Mouse (Mus musculus): ENCODE results near the gene Fam32a. TPM values are rescaled to one million over a fixed set of nuclear protein-coding genes. Genes with fewer than 3 reads are reported as not detected.

Fam32a gene
- polyA plus RNA-seq, 1 experiment from 2014 or later: 69.2 TPM

DNA sequence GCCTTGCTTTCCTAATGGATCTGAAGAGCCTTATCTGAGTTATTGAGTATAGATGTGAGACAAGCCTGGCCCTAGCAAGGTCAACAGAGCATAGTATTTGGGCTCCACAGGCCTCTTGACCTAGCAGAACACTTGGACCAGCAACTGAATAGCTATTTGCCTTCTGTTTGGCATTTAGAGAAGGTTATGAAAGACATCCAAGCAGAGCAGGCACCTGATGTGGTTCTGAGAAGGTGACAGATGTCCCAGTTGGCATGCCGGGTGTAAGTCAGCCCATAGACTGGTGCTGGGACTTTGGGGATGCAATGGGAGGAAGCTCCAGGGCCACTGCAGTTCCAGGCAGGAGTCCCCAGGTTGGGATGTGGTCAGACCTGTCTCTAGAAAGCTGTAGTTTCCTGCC lies 22.7 kb downstream of the Fam32a start:
- H3K27ac ChIP-seq: no peak overlapping the region
- no peaks in the 10 kb centered on the region for H3K9me3 ChIP-seq
- H3K4me3 ChIP-seq (replicated peaks): no peak overlapping the region
- H3K36me3 ChIP-seq: peaks cover 4% of the 10 kb centered on the region; the same call in 1 of the 2 replicates
- peaks cover 16% of the 10 kb centered on the region for H3K4me1 ChIP-seq
- 75% methylated on average over 1 of the region's 1 CpGs for WGBS
- H3K4me2 ChIP-seq: no peak overlapping the region
- ATAC-seq (ENCODE audit: insufficient read depth, low FRiP score, low read depth): no peak
- H3K9ac ChIP-seq: no peak overlapping the region
- no peaks in the 10 kb centered on the region for H3K27me3 ChIP-seq (replicated peaks)

DNA sequence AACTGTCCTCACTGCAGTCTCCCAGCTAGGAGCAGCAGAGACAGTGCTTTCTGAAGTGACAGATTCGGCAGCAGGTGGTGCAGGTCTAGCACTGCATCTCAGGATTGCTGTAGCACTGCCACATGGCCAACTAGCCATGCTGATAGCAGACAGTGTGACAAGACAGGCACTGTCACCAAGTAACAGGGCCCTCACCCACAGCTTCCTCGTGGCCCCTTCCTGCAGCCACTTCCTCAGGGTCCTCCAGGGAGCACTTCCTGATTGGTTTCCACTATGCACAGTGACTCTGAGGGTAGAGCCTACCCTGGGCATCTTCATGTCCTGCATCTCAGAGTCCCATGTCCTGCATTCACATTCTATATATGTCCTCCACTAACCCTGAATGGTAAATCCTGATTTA lies 25.1 kb downstream of the Fam32a start:
- 63% methylated on average over 2 of the region's 2 CpGs for WGBS
- Histone ChIP-seq H3K4me3 (replicated peaks) (no peak overlapping the region), H3K4me2 (no peak overlapping the region), H3K9ac (no peak overlapping the region), H3K27me3 (replicated peaks) (no peaks in the 10 kb centered on the region), H3K36me3 (peaks cover 4% of the 10 kb centered on the region; the same call in 1 of the 2 replicates), H3K27ac (no peak overlapping the region), H3K9me3 (no peaks in the 10 kb centered on the region), H3K4me1 (peaks cover 14% of the 10 kb centered on the region)
- no peak for ATAC-seq (ENCODE audit: insufficient read depth, low FRiP score, low read depth)

DNA sequence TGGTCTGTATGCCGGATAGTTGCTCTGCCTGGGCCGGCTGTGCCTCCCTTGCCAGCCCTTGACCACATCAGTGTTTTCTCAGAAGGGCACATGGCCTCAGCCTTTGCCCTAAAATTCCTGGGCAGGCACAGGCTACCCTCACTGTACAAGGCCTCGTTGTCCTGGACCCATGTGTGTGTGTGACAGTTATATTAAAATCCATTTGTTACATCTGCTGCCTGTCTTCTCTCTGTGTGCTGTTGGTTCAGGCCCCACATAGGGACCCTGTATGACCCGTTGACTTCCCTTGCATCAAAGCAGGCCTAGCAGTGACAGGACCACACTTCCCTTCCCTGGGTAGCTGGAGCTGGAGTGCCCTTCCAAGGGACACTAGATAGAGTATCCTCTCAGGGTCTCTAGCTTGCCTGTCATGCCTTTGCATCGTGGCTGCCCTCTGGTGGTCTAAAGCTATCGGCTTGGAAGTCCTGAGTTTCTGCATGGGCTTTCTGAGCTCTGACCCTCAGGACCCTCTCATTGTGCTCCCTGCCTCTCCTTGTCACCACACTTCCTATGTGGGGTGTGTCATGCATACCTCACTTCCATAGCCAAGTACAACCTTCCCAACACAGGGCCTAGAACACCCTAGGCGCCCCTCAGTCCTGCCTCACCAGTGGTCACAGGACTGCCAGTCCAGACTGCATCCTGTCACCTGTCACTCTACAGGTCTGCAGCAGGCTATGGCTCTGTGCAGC lies 37.8 kb downstream of the Fam32a start:
- no peaks in the 10 kb centered on the region for H3K9me3 ChIP-seq
- H3K27me3 ChIP-seq (replicated peaks): no peaks in the 10 kb centered on the region
- no peak overlapping the region for H3K4me3 ChIP-seq (replicated peaks)
- H3K27ac ChIP-seq: no peak overlapping the region
- H3K4me2 ChIP-seq: no peak overlapping the region
- 52% methylated on average over 7 of the region's 7 CpGs for WGBS
- no peak for ATAC-seq (ENCODE audit: insufficient read depth, low FRiP score, low read depth)
- H3K36me3 ChIP-seq: peaks cover 17% of the 10 kb centered on the region; the same call in 1 of the 2 replicates
- H3K9ac ChIP-seq: no peak overlapping the region
- H3K4me1 ChIP-seq: no peaks in the 10 kb centered on the region

- 92% methylated on average over 1 of the region's 1 CpGs for WGBS
- Histone ChIP-seq H3K36me3 (0 out of 2 replicates have a peak, but pooled peaks cover 11% of the 10 kb centered on the region), H3K4me1 (no peaks in the 10 kb centered on the region), H3K9ac (no peak overlapping the region), H3K4me3 (replicated peaks) (no peak overlapping the region), H3K9me3 (no peaks in the 10 kb centered on the region), H3K4me2 (no peak overlapping the region), H3K27me3 (replicated peaks) (no peaks in the 10 kb centered on the region), H3K27ac (no peak overlapping the region)
- no peak for ATAC-seq (ENCODE audit: insufficient read depth, low FRiP score, low read depth)
Observed at GRCm38 (mm10) chr8:72257902-72258238, 38.3 kb downstream of the Fam32a start.

DNA sequence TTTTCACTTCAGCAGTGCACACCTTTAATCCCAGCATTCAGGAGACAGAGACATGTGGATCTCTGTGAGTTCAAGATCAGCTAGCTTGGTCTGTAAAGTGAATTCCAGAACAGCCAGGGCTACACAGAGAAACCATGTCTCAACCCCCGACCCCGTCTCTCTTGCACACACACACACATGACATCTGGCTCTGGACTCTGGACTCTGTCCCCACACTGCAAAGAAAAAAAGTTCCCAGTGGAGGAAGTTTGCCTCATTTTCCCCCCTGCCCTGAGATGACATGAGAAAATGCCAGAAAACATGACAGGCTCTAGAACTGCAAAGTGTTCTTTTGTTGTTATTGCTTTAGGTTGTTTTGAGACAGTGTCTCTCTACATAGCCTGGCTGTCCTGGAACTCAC lies 40.3 kb downstream of the Fam32a start:
- H3K27me3 ChIP-seq (replicated peaks): no peaks in the 10 kb centered on the region
- no peak overlapping the region for H3K27ac ChIP-seq
- no peaks in the 10 kb centered on the region for H3K9me3 ChIP-seq
- H3K36me3 ChIP-seq: 0 out of 2 replicates have a peak, but pooled peaks cover 3% of the 10 kb centered on the region
- H3K4me2 ChIP-seq: no peak overlapping the region
- no peak for ATAC-seq (ENCODE audit: insufficient read depth, low FRiP score, low read depth)
- H3K4me1 ChIP-seq: no peaks in the 10 kb centered on the region
- 72% methylated on average over 2 of the region's 2 CpGs for WGBS
- no peak overlapping the region for H3K9ac ChIP-seq
- no peak overlapping the region for H3K4me3 ChIP-seq (replicated peaks)

GRCm38 (mm10) chr8:72260585-72260984 lies 41.1 kb downstream of the Fam32a start:
- H3K4me2 ChIP-seq: no peak overlapping the region
- no peaks in the 10 kb centered on the region for H3K9me3 ChIP-seq
- no peak overlapping the region for H3K27ac ChIP-seq
- H3K36me3 ChIP-seq: 0 out of 2 replicates have a peak, but pooled peaks cover 3% of the 10 kb centered on the region
- no peaks in the 10 kb centered on the region for H3K4me1 ChIP-seq
- no peak for ATAC-seq (ENCODE audit: insufficient read depth, low FRiP score, low read depth)
- no peak overlapping the region for H3K4me3 ChIP-seq (replicated peaks)
- H3K9ac ChIP-seq: no peak overlapping the region
- H3K27me3 ChIP-seq (replicated peaks): no peaks in the 10 kb centered on the region
- 54% methylated on average over 4 of the region's 4 CpGs for WGBS

DNA sequence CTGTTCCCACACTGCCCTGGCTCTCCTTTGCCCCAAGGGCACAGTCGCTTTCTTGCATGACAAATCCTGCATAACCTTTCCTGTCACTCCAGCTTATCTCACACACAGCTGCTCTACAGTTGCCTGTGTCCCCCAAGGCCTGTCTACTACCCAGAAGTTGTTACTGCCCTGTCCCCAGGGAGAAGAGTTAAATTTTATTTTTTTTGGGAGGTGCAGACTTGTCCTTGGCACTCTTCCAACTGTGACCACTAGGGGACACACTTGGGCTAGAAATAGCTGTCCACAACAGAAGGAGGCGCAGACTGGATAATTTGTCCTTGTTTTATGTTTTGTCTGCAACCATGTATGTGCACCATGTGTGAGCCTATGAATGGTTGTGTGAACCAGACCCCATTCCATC lies 41.5 kb downstream of the Fam32a start:
- H3K4me2 ChIP-seq: no peak overlapping the region
- no peak overlapping the region for H3K27ac ChIP-seq
- no peak overlapping the region for H3K9ac ChIP-seq
- 0 out of 2 replicates have a peak, but pooled peaks cover 3% of the 10 kb centered on the region for H3K36me3 ChIP-seq
- no peaks in the 10 kb centered on the region for H3K9me3 ChIP-seq
- 37% methylated on average over 2 of the region's 2 CpGs for WGBS
- H3K4me1 ChIP-seq: no peaks in the 10 kb centered on the region
- no peaks in the 10 kb centered on the region for H3K27me3 ChIP-seq (replicated peaks)
- no peak; the same call in 1 of the 2 replicates for ATAC-seq (ENCODE audit: insufficient read depth, low FRiP score, low read depth)
- no peak overlapping the region for H3K4me3 ChIP-seq (replicated peaks)

DNA sequence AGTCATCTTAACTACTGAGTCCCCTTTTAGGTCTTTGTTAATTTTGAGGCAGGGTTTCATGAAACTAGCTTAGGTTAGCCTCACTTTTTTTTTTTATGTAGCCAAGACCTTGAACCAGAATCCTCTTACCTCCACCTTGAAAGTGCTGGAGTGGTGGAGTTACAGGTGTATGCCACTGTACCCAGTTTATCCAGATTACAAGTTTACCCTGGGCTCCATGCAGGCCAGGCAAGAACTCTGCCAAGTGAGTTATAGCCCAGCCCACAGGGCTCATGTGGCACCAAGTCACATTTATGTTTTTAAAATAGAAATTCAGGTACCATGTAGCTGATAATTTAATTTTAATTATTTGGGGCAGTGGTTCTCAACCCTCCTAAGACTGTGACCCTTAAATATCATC lies 41.9 kb downstream of the Fam32a start:
- ATAC-seq (ENCODE audit: insufficient read depth, low FRiP score, low read depth): no peak
- Histone ChIP-seq H3K36me3 (0 out of 2 replicates have a peak, but pooled peaks cover 3% of the 10 kb centered on the region), H3K4me2 (no peak overlapping the region), H3K9ac (no peak overlapping the region), H3K27ac (no peak overlapping the region), H3K27me3 (replicated peaks) (no peaks in the 10 kb centered on the region), H3K4me3 (replicated peaks) (no peak overlapping the region), H3K4me1 (no peaks in the 10 kb centered on the region), H3K9me3 (no peaks in the 10 kb centered on the region)

- H3K4me2 ChIP-seq: no peak overlapping the region
- no peaks in the 10 kb centered on the region for H3K9me3 ChIP-seq
- H3K9ac ChIP-seq: no peak overlapping the region
- H3K4me1 ChIP-seq: no peaks in the 10 kb centered on the region
- H3K27ac ChIP-seq: no peak overlapping the region
- no peak overlapping the region for H3K4me3 ChIP-seq (replicated peaks)
- 0 out of 2 replicates have a peak, but pooled peaks cover under 1% of the 10 kb centered on the region for H3K36me3 ChIP-seq
- no peaks in the 10 kb centered on the region for H3K27me3 ChIP-seq (replicated peaks)
- no peak for ATAC-seq (ENCODE audit: insufficient read depth, low FRiP score, low read depth)
- 50% methylated on average over 5 of the region's 5 CpGs for WGBS
Observed at GRCm38 (mm10) chr8:72261872-72262271, 42.3 kb downstream of the Fam32a start.

DNA sequence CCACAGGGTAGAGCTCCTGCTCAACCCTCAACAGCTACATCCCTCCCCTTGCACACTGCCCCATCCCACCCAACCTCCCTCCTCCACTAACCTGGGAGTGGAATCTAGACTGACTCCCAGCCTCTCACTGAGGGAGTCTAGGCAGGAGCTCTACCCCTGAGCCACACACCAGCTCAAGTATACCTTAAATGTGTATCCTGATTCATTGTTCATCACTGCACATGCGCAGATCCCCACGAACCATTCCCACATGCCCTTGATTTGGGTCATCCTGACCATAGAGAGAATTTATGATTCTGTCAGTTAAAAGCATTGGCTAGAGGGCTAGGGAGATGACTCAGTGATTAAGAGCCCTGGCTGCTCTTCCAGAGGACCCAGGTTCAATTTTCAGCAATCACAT lies 43.2 kb downstream of the Fam32a start:
- H3K27ac ChIP-seq: no peak overlapping the region
- no peak overlapping the region for H3K4me2 ChIP-seq
- 91% methylated on average over 2 of the region's 2 CpGs for WGBS

DNA sequence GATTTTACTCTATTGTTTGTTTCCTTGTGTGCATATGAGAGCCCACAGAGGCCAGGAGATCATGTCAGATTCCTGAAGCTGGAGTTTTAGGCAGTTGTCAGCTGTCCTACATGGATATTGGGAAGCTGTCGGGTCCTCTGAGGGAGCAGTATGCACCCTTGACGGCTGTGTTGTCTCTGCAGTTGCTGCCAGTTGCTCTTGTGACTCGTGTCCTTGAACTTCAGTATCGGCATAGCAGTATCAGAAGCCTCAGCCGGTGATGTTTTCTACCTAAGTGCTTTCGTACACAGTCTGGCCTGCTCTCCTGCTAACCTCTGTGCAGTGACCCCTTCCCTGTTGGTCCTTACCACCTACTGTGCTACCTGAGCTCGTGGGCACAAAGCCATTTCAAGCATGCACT lies 43.9 kb downstream of the Fam32a start:
- H3K4me2 ChIP-seq: no peak overlapping the region
- no peak overlapping the region for H3K27ac ChIP-seq
- no peaks in the 10 kb centered on the region for H3K36me3 ChIP-seq
- no peaks in the 10 kb centered on the region for H3K4me1 ChIP-seq
- ATAC-seq (ENCODE audit: insufficient read depth, low FRiP score, low read depth): no peak
- H3K9me3 ChIP-seq: no peaks in the 10 kb centered on the region
- H3K9ac ChIP-seq: no peak overlapping the region
- H3K4me3 ChIP-seq (replicated peaks): no peak overlapping the region
- H3K27me3 ChIP-seq (replicated peaks): no peaks in the 10 kb centered on the region
- 61% methylated on average over 7 of the region's 7 CpGs for WGBS

More for the DNA sequence above, 43.2 kb downstream of the Fam32a start:
- ATAC-seq (ENCODE audit: insufficient read depth, low FRiP score, low read depth): no peak
- Histone ChIP-seq H3K4me3 (replicated peaks) (no peak overlapping the region), H3K36me3 (no peaks in the 10 kb centered on the region), H3K9me3 (no peaks in the 10 kb centered on the region), H3K27me3 (replicated peaks) (no peaks in the 10 kb centered on the region), H3K4me1 (no peaks in the 10 kb centered on the region), H3K9ac (no peak overlapping the region)

DNA sequence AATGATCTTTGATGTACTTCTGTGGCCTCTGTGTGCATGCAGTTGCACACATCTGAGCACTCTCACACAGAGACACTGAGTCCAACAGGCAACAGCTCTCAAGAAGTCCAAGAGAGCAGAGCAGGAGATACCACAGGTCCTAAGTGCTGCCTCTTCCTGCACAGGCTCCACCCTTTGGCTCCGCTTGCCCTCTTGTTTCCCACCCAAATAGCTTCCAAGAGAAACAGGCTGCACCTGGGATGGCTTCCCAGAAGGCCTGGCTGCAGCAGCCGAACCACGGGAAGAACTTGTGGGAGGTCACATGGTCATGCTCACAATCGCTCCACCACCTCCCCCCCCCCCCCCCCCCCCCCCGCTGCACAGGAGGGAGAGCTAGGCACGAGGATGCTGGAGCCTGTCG lies 45.8 kb downstream of the Fam32a start:
- Histone ChIP-seq H3K36me3 (no peaks in the 10 kb centered on the region), H3K9me3 (no peaks in the 10 kb centered on the region), H3K4me3 (replicated peaks) (no peak overlapping the region), H3K4me1 (no peaks in the 10 kb centered on the region), H3K4me2 (no peak overlapping the region), H3K27ac (no peak overlapping the region), H3K9ac (no peak overlapping the region), H3K27me3 (replicated peaks) (no peaks in the 10 kb centered on the region)
- 36% methylated on average over 5 of the region's 7 CpGs for WGBS
- ATAC-seq (ENCODE audit: insufficient read depth, low FRiP score, low read depth): no peak

GRCm38 (mm10) chr8:72266671-72267070 lies 47.1 kb downstream of the Fam32a start:
- no peaks in the 10 kb centered on the region for H3K27me3 ChIP-seq (replicated peaks)
- H3K9me3 ChIP-seq: no peaks in the 10 kb centered on the region
- H3K9ac ChIP-seq: no peak overlapping the region
- no peaks in the 10 kb centered on the region for H3K4me1 ChIP-seq
- ATAC-seq (ENCODE audit: insufficient read depth, low FRiP score, low read depth): no peak
- H3K4me2 ChIP-seq: no peak overlapping the region
- H3K36me3 ChIP-seq: no peaks in the 10 kb centered on the region
- no peak overlapping the region for H3K27ac ChIP-seq
- H3K4me3 ChIP-seq (replicated peaks): no peak overlapping the region
